Mouse (Mus musculus) forebrain, postnatal 0 days (tissue): ENCODE measurements around the gene Me1. TPM values are rescaled to one million over a fixed set of nuclear protein-coding genes. Genes with fewer than 3 reads are reported as not detected.
"Not testable (repeated sequence)": the region's sequence is repeated elsewhere in the genome, so short reads cannot be mapped to it uniquely, and the experiment has no call there.

Source experiments
- ATAC-seq: fragments of 200-750 bp; cut with Nextera tagmentation; 2 replicates; pipeline ENCODE4 v1.8.0; 2017; ENCODE audit warnings: mild to moderate bottlenecking, moderate library complexity
- DNase-seq: peaks from one replicate; pipeline ENCODE4 v3.0.0-alpha.2; 2015
- H3K27ac ChIP-seq: fragments of 300-500 bp; sonication (generic); 2 replicates; pipeline ENCODE4 v1.5.1; 2014; ENCODE audit warnings: low read depth, mild to moderate bottlenecking, antibody characterized with exemption, low read length, moderate library complexity, mixed read lengths
- H3K27me3 ChIP-seq: fragments of 300-500 bp; sonication (generic); 2 replicates; pipeline ENCODE4 v1.6.1; 2014; ENCODE audit warnings: mild to moderate bottlenecking, low read length, mixed read lengths; ENCODE audit not compliant: insufficient read depth
- H3K36me3 ChIP-seq: fragments of 300-500 bp; sonication (generic); 2 replicates; pipeline ENCODE4 v1.6.1; 2014; ENCODE audit warnings: mild to moderate bottlenecking, moderate library complexity; ENCODE audit not compliant: insufficient read depth
- H3K4me1 ChIP-seq: fragments of 300-500 bp; sonication (generic); 2 replicates; pipeline ENCODE4 v1.6.1; 2014; ENCODE audit warnings: antibody characterized with exemption; ENCODE audit not compliant: insufficient read depth
- H3K4me2 ChIP-seq: fragments of 300-500 bp; sonication (generic); 2 replicates; pipeline ENCODE4 v1.6.1; 2014; ENCODE audit warnings: low read depth, mild to moderate bottlenecking, moderate library complexity
- H3K4me3 ChIP-seq: fragments of 300-500 bp; sonication (generic); 2 replicates; pipeline ENCODE4 v1.5.1; 2014; ENCODE audit warnings: low read depth, low read length, mixed read lengths
- H3K9ac ChIP-seq: fragments of 300-500 bp; sonication (generic); 2 replicates; pipeline ENCODE4 v1.6.1; 2014; ENCODE audit warnings: mild to moderate bottlenecking
- H3K9me3 ChIP-seq: fragments of 300-500 bp; sonication (generic); 2 replicates; pipeline ENCODE4 v1.6.1; 2016; ENCODE audit warnings: low read length
- CTCF ChIP-seq: sonication (generic); IDR thresholded peaks from 2 replicates; pipeline ENCODE4 v1.5.1; 2016; ENCODE audit warnings: antibody characterized with exemption, control low read depth, low read depth
- WGBS: fragments of 180-500 bp; shearing (Covaris S2); extraction: QIAGEN DNeasy Blood & Tissue Kit; methylation state at CpG from one replicate; pipeline ENCODE4 v1.1.7; 2014; 5-methylcytosine and 5-hydroxymethylcytosine counted together
- polyA plus RNA-seq: library from polyadenylated mRNA; unstranded; fragments of >200 nt; fragmentation: Nextera tagmentation; extraction: Ambion mirVana; gene quantifications from 2 replicates; pipeline ENCODE4 v1.2.1, GENCODE M21; 2015
- total RNA-seq: library from RNA; depleted of rRNA; stranded (reverse); fragments of >200 nt; gene quantifications from 2 replicates; pipeline ENCODE4 v1.2.3, GENCODE M21; 2014

Me1 gene
- total and polyA plus RNA-seq, 2 experiments from 2014 or later: 26.6 to 47.2 TPM

DNA sequence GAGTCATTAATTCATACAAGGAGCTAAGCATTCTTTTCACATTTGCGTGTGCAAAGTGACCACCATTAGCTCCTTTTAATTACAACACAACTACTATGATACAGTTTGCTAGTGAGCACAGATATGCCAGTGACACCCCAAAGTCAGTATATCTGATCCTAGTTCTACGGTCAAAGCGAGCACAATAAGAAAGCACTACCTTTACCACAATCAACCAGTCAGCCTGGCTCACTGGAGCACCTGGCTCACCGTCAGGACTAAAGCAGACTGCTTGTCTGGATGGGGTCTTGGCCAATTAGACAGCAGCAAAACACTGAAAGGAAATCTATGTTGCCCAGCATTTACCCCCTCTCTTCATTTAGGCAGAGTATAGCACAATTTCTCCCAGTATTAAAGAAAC is 83.7 kb downstream of the Me1 start:
- Histone ChIP-seq H3K4me1 (no peaks in the 10 kb centered on the region), H3K4me2 (no peak overlapping the region), H3K36me3 (no peaks in the 10 kb centered on the region), H3K4me3 (no peak overlapping the region), H3K27ac (no peak overlapping the region), H3K9me3 (no peaks in the 10 kb centered on the region), H3K9ac (no peak overlapping the region), H3K27me3 (no peaks in the 10 kb centered on the region)
- no peak for ATAC-seq
- DNase-seq: no peak
- WGBS: 82% methylated on average over 4 of the region's 4 CpGs
- no peak for TF ChIP-seq CTCF

- WGBS: 75% methylated on average over 6 of the region's 6 CpGs
- Histone ChIP-seq H3K36me3 (no peaks in the 10 kb centered on the region), H3K4me3 (no peak overlapping the region), H3K4me1 (no peaks in the 10 kb centered on the region), H3K27ac (no peak overlapping the region), H3K4me2 (no peak overlapping the region), H3K9me3 (no peaks in the 10 kb centered on the region), H3K27me3 (no peaks in the 10 kb centered on the region), H3K9ac (no peak overlapping the region)
- no peak for DNase-seq
- TF ChIP-seq CTCF: no peak
- ATAC-seq: no peak
These were observed 90.0 kb downstream of the Me1 start for GRCm38 (mm10) chr9:86605776-86606175.

GRCm38 (mm10) chr9:86599723-86600303 is 95.9 kb downstream of the Me1 start:
- Histone ChIP-seq H3K9me3 (no peaks in the 10 kb centered on the region), H3K4me1 (no peaks in the 10 kb centered on the region), H3K27me3 (no peaks in the 10 kb centered on the region), H3K4me3 (no peak overlapping the region), H3K9ac (no peak overlapping the region), H3K36me3 (no peaks in the 10 kb centered on the region), H3K4me2 (no peak overlapping the region), H3K27ac (no peak overlapping the region)
- TF ChIP-seq CTCF: no peak
- 60% methylated on average over 8 of the region's 8 CpGs for WGBS
- no peak for ATAC-seq
- no peak for DNase-seq

DNA sequence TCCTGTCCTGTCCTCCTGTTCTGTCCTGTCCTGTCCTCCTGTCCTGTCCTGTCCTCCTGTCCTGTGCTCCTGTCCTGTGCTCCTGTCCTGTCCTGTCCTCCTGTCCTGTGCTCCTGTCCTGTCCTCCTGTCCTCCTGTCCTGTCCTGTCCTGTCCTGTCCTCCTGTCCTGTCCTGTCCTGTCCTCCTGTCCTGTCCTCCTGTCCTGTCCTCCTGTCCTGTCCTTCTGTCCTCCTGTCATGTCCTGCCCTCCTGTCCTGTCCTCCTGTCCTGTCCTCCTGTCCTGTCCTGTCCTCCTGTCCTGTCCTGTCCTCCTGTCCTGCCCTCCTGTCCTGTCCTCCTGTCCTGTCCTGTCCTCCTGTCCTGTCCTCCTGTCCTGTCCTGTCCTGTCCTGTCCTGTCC is 98.8 kb downstream of the Me1 start:
- not testable (repeated sequence) for H3K36me3 ChIP-seq, DNase-seq, H3K4me2 ChIP-seq, ATAC-seq, H3K9me3 ChIP-seq, H3K4me1 ChIP-seq, H3K27ac ChIP-seq, H3K9ac ChIP-seq, H3K4me3 ChIP-seq, H3K27me3 ChIP-seq

GRCm38 (mm10) chr9:86594357-86594767 is 101.4 kb downstream of the Me1 start:
- not testable (repeated sequence) for H3K36me3 ChIP-seq, ATAC-seq, H3K4me3 ChIP-seq, DNase-seq, H3K27ac ChIP-seq, H3K4me2 ChIP-seq, H3K9ac ChIP-seq, H3K27me3 ChIP-seq, H3K4me1 ChIP-seq, H3K9me3 ChIP-seq
- WGBS: 73% methylated on average over 9 of the region's 10 CpGs

- WGBS: 75% methylated on average over 19 of the region's 19 CpGs
- 0 out of 2 replicates have a peak overlapping the region, but pooled peaks have one; percentile 9 for H3K27ac ChIP-seq
- peak; percentile 77 for TF ChIP-seq CTCF
These were observed 102.8 kb downstream of the Me1 start for GRCm38 (mm10) chr9:86592676-86593668.

GRCm38 (mm10) chr9:86587019-86587795 is 108.5 kb downstream of the Me1 start:
- no peak overlapping the region for H3K27ac ChIP-seq
- H3K4me3 ChIP-seq: no peak overlapping the region
- no peaks in the 10 kb centered on the region for H3K4me1 ChIP-seq
- 93% methylated on average over 11 of the region's 11 CpGs for WGBS
- H3K9ac ChIP-seq: no peak overlapping the region
- no peak for DNase-seq
- no peaks in the 10 kb centered on the region for H3K27me3 ChIP-seq
- no peak for TF ChIP-seq CTCF
- ATAC-seq: no peak
- no peaks in the 10 kb centered on the region for H3K9me3 ChIP-seq
- H3K4me2 ChIP-seq: no peak overlapping the region
- no peaks in the 10 kb centered on the region for H3K36me3 ChIP-seq

More at GRCm38 (mm10) chr9:86592676-86593668, 102.8 kb downstream of the Me1 start:
- Histone ChIP-seq H3K9me3 (no peaks in the 10 kb centered on the region), H3K27me3 (no peaks in the 10 kb centered on the region), H3K4me3 (no peak overlapping the region), H3K9ac (no peak overlapping the region), H3K4me2 (no peak overlapping the region), H3K4me1 (no peaks in the 10 kb centered on the region), H3K36me3 (no peaks in the 10 kb centered on the region)
- DNase-seq: peak; percentile 48
- peak; percentile 81 for ATAC-seq
